Mouse (Mus musculus): ENCODE data around the gene Plxnb1. TPM values are rescaled to one million over a fixed set of nuclear protein-coding genes. Genes with fewer than 3 reads are reported as not detected.

Plxnb1 gene
- polyA plus RNA-seq, 1 experiment from 2014 or later = 13.9 TPM

- Histone ChIP-seq H3K36me3 (ENCODE audit: control insufficient read depth, insufficient read depth, low read length) (peaks cover 56% of the 10 kb centered on the region), H3K9me3 (ENCODE audit: control insufficient read depth, low read length) (no peaks in the 10 kb centered on the region), H3K4me3 (ENCODE audit: low read depth, low read length) (no peak overlapping the region), H3K27ac (ENCODE audit: low read depth, low read length) (no peak overlapping the region), H3K4me1 (ENCODE audit: control insufficient read depth, insufficient read depth, low read length) (no peaks in the 10 kb centered on the region), H3K4me2 (ENCODE audit: low read depth, low read length) (no peak overlapping the region), H3K27me3 (ENCODE audit: control insufficient read depth, insufficient read depth, low read length) (no peaks in the 10 kb centered on the region), H3K9ac (replicated peaks; ENCODE audit: low read depth, low read length) (no peak overlapping the region)
- no peak for ATAC-seq (ENCODE audit: low read depth)
- 90% methylated on average over 4 of the region's 4 CpGs for WGBS
Measured at GRCm38 (mm10) chr9:109118106-109118505, 22.9 kb downstream of the Plxnb1 start.

- no peak for ATAC-seq (ENCODE audit: low read depth)
- Histone ChIP-seq H3K27ac (ENCODE audit: low read depth, low read length) (no peak overlapping the region), H3K4me2 (ENCODE audit: low read depth, low read length) (no peak overlapping the region), H3K9ac (replicated peaks; ENCODE audit: low read depth, low read length) (no peak overlapping the region), H3K4me3 (ENCODE audit: low read depth, low read length) (no peak overlapping the region), H3K9me3 (ENCODE audit: control insufficient read depth, low read length) (no peaks in the 10 kb centered on the region), H3K27me3 (ENCODE audit: control insufficient read depth, insufficient read depth, low read length) (no peaks in the 10 kb centered on the region), H3K36me3 (ENCODE audit: control insufficient read depth, insufficient read depth, low read length) (peaks cover 43% of the 10 kb centered on the region), H3K4me1 (ENCODE audit: control insufficient read depth, insufficient read depth, low read length) (no peaks in the 10 kb centered on the region)
- WGBS = 94% methylated on average over 9 of the region's 9 CpGs
Measured at GRCm38 (mm10) chr9:109119571-109119970, 24.4 kb downstream of the Plxnb1 start.

- H3K27me3 ChIP-seq (ENCODE audit: control insufficient read depth, insufficient read depth, low read length) = no peaks in the 10 kb centered on the region
- H3K36me3 ChIP-seq (ENCODE audit: control insufficient read depth, insufficient read depth, low read length) = peaks cover 30% of the 10 kb centered on the region
- WGBS = 90% methylated on average over 6 of the region's 6 CpGs
Measured at GRCm38 (mm10) chr9:109120956-109121355, 25.8 kb downstream of the Plxnb1 start.

GRCm38 (mm10) chr9:109122553-109123085, 27.4 kb downstream of the Plxnb1 start:
- Histone ChIP-seq H3K4me1 (ENCODE audit: control insufficient read depth, insufficient read depth, low read length) (no peaks in the 10 kb centered on the region), H3K27me3 (ENCODE audit: control insufficient read depth, insufficient read depth, low read length) (no peaks in the 10 kb centered on the region), H3K4me3 (ENCODE audit: low read depth, low read length) (no peak overlapping the region), H3K36me3 (ENCODE audit: control insufficient read depth, insufficient read depth, low read length) (peaks cover 14% of the 10 kb centered on the region), H3K4me2 (ENCODE audit: low read depth, low read length) (no peak overlapping the region), H3K27ac (ENCODE audit: low read depth, low read length) (no peak overlapping the region), H3K9ac (replicated peaks; ENCODE audit: low read depth, low read length) (no peak overlapping the region), H3K9me3 (ENCODE audit: control insufficient read depth, low read length) (no peaks in the 10 kb centered on the region)
- 50% methylated on average over 2 of the region's 2 CpGs for whole genome bisulfite sequencing
- no peak for ATAC-seq (ENCODE audit: low read depth)

More at GRCm38 (mm10) chr9:109120956-109121355, 25.8 kb downstream of the Plxnb1 start:
- Histone ChIP-seq H3K4me1 (ENCODE audit: control insufficient read depth, insufficient read depth, low read length) (no peaks in the 10 kb centered on the region), H3K9ac (replicated peaks; ENCODE audit: low read depth, low read length) (no peak overlapping the region), H3K4me2 (ENCODE audit: low read depth, low read length) (no peak overlapping the region), H3K27ac (ENCODE audit: low read depth, low read length) (no peak overlapping the region), H3K4me3 (ENCODE audit: low read depth, low read length) (no peak overlapping the region), H3K9me3 (ENCODE audit: control insufficient read depth, low read length) (no peaks in the 10 kb centered on the region)
- ATAC-seq (ENCODE audit: low read depth) = no peak

- 56% methylated on average over 6 of the region's 6 CpGs for WGBS
- Histone ChIP-seq H3K9ac (replicated peaks; ENCODE audit: low read depth, low read length) (no peak overlapping the region), H3K9me3 (ENCODE audit: control insufficient read depth, low read length) (no peaks in the 10 kb centered on the region), H3K27ac (ENCODE audit: low read depth, low read length) (no peak overlapping the region), H3K4me1 (ENCODE audit: control insufficient read depth, insufficient read depth, low read length) (no peaks in the 10 kb centered on the region), H3K27me3 (ENCODE audit: control insufficient read depth, insufficient read depth, low read length) (no peaks in the 10 kb centered on the region), H3K4me3 (ENCODE audit: low read depth, low read length) (no peak overlapping the region), H3K4me2 (ENCODE audit: low read depth, low read length) (no peak overlapping the region), H3K36me3 (ENCODE audit: control insufficient read depth, insufficient read depth, low read length) (peaks cover 8% of the 10 kb centered on the region)
- no peak for ATAC-seq (ENCODE audit: low read depth)
Measured at GRCm38 (mm10) chr9:109123266-109123665, 28.1 kb downstream of the Plxnb1 start.

- WGBS = 89% methylated on average over 3 of the region's 3 CpGs
- Histone ChIP-seq H3K4me3 (ENCODE audit: low read depth, low read length) (no peak overlapping the region), H3K4me2 (ENCODE audit: low read depth, low read length) (no peak overlapping the region), H3K4me1 (ENCODE audit: control insufficient read depth, insufficient read depth, low read length) (no peaks in the 10 kb centered on the region), H3K9me3 (ENCODE audit: control insufficient read depth, low read length) (no peaks in the 10 kb centered on the region), H3K9ac (replicated peaks; ENCODE audit: low read depth, low read length) (no peak overlapping the region), H3K36me3 (ENCODE audit: control insufficient read depth, insufficient read depth, low read length) (no peaks in the 10 kb centered on the region), H3K27me3 (ENCODE audit: control insufficient read depth, insufficient read depth, low read length) (no peaks in the 10 kb centered on the region), H3K27ac (ENCODE audit: low read depth, low read length) (no peak overlapping the region)
- no peak for ATAC-seq (ENCODE audit: low read depth)
Measured at GRCm38 (mm10) chr9:109124164-109124563, 29.0 kb downstream of the Plxnb1 start.

- WGBS = 68% methylated on average over 2 of the region's 2 CpGs
- Histone ChIP-seq H3K4me2 (ENCODE audit: low read depth, low read length) (no peak overlapping the region), H3K27me3 (ENCODE audit: control insufficient read depth, insufficient read depth, low read length) (no peaks in the 10 kb centered on the region), H3K27ac (ENCODE audit: low read depth, low read length) (no peak overlapping the region), H3K36me3 (ENCODE audit: control insufficient read depth, insufficient read depth, low read length) (no peaks in the 10 kb centered on the region), H3K9ac (replicated peaks; ENCODE audit: low read depth, low read length) (no peak overlapping the region), H3K4me3 (ENCODE audit: low read depth, low read length) (no peak overlapping the region), H3K4me1 (ENCODE audit: control insufficient read depth, insufficient read depth, low read length) (no peaks in the 10 kb centered on the region), H3K9me3 (ENCODE audit: control insufficient read depth, low read length) (no peaks in the 10 kb centered on the region)
- no peak for ATAC-seq (ENCODE audit: low read depth)
Measured at GRCm38 (mm10) chr9:109125043-109125442, 29.9 kb downstream of the Plxnb1 start.

- Histone ChIP-seq H3K4me3 (ENCODE audit: low read depth, low read length) (no peak overlapping the region), H3K36me3 (ENCODE audit: control insufficient read depth, insufficient read depth, low read length) (no peaks in the 10 kb centered on the region), H3K9ac (replicated peaks; ENCODE audit: low read depth, low read length) (no peak overlapping the region), H3K4me1 (ENCODE audit: control insufficient read depth, insufficient read depth, low read length) (no peaks in the 10 kb centered on the region), H3K9me3 (ENCODE audit: control insufficient read depth, low read length) (no peaks in the 10 kb centered on the region), H3K27ac (ENCODE audit: low read depth, low read length) (no peak overlapping the region), H3K27me3 (ENCODE audit: control insufficient read depth, insufficient read depth, low read length) (no peaks in the 10 kb centered on the region), H3K4me2 (ENCODE audit: low read depth, low read length) (no peak overlapping the region)
- WGBS = 76% methylated on average over 3 of the region's 3 CpGs
- ATAC-seq (ENCODE audit: low read depth) = no peak
Measured at GRCm38 (mm10) chr9:109125481-109125880, 30.3 kb downstream of the Plxnb1 start.

GRCm38 (mm10) chr9:109127076-109127475, 31.9 kb downstream of the Plxnb1 start:
- ATAC-seq (ENCODE audit: low read depth) = no peak
- Histone ChIP-seq H3K4me1 (ENCODE audit: control insufficient read depth, insufficient read depth, low read length) (no peaks in the 10 kb centered on the region), H3K9me3 (ENCODE audit: control insufficient read depth, low read length) (no peaks in the 10 kb centered on the region), H3K4me3 (ENCODE audit: low read depth, low read length) (no peak overlapping the region), H3K27ac (ENCODE audit: low read depth, low read length) (no peak overlapping the region), H3K36me3 (ENCODE audit: control insufficient read depth, insufficient read depth, low read length) (no peaks in the 10 kb centered on the region), H3K4me2 (ENCODE audit: low read depth, low read length) (no peak overlapping the region), H3K9ac (replicated peaks; ENCODE audit: low read depth, low read length) (no peak overlapping the region), H3K27me3 (ENCODE audit: control insufficient read depth, insufficient read depth, low read length) (no peaks in the 10 kb centered on the region)
- WGBS = 89% methylated on average over 4 of the region's 4 CpGs
